Mouse (Mus musculus) heart, adult 2 months (tissue): ENCODE data around the gene Pym1.

Experiments used
- CTCF ChIP-seq: fragments of 200-600 bp; IDR thresholded peaks from 2 replicates; pipeline ENCODE4 v1.8.1; 2022; ENCODE audit warnings: antibody characterized with exemption, mild to moderate bottlenecking, moderate library complexity
- POLR2A ChIP-seq: fragments of 200-500 bp; IDR thresholded peaks from 2 replicates; pipeline ENCODE4 v1.6.1; 2011; ENCODE audit warnings: mild to moderate bottlenecking, low read depth, low read length, control low read depth; ENCODE audit not compliant: insufficient read depth

DNA sequence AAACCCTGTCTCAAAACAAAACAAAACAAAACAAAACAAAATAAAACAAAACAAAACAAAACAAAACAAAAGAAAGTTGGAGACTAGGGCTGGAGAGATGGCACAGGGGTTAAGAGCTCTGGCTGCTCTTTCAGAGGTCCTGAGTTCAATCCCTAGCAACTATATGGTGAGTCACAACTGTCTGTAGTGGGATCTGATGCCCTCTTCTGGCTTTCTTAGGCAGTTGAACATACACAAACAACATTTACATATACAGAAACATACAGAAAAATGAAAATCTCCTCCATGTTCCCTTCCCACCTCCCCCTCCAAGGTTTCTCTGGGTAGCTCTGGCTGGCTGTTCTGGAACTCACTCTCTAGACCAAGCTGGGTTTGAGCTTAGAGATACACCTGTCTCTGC, 44.4 kb downstream of the Pym1 start:
- TF ChIP-seq POLR2A: no peak
- peak; percentile 32 for TF ChIP-seq CTCF
